Mouse (Mus musculus) heart, adult 2 months (tissue): ENCODE data around the gene Gm10024.

Experiments used
- CTCF ChIP-seq: fragments of 200-600 bp; IDR thresholded peaks from 2 replicates; pipeline ENCODE4 v1.8.1; 2022; ENCODE audit warnings: antibody characterized with exemption, mild to moderate bottlenecking, moderate library complexity
- POLR2A ChIP-seq: fragments of 200-500 bp; IDR thresholded peaks from 2 replicates; pipeline ENCODE4 v1.6.1; 2011; ENCODE audit warnings: mild to moderate bottlenecking, low read depth, low read length, control low read depth; ENCODE audit not compliant: insufficient read depth

DNA sequence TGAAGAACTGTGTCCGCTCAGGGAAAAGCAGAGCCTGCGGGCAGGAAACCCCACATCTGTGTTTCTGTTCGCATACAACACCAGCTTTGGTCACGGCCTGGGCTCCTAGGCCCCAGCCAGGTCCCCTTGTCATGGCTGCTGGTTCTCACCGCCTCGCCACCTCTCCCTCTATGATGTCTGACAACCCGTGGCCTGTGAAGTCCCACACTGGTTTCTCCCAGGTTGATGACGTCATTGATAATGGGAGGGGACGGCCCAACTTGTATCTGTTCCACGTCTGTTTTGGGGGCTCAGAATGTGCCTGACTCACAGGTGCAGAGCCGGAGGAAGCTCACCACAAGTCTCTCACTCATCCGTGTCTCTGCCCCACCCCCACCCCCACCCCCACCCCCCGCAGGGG, 37.5 kb upstream of the Gm10024 start:
- TF ChIP-seq POLR2A = no peak
- no peak for TF ChIP-seq CTCF
